Mouse (Mus musculus) Muller cell, postnatal 12 days (primary cell): ENCODE data around the gene 2210016L21Rik.

ENCODE experiments used
- DNase-seq: peaks from one replicate; pipeline ENCODE4 v3.0.0-alpha.2; 2015; ENCODE audit errors: inconsistent ontology term

The 2210016L21Rik gene

DNA sequence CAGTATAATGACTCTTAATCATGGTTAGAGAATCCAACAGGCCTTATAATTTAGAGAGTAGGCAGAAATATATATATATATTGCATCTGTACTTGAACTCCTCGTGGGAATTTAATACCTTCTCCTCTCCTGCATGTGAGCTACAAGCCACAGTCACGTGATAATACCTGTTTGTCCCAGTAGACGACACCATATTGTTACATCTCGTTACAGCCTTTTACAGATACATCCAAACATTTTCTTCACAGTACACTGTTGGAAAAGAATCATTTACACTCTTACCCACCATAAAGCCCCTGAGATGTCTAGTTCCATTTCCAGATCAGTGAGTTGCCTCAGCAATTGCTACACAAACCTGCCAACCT lies 790 bp downstream of the 2210016L21Rik start:
- DNase-seq = no peak

- no peak for DNase-seq
These were observed 3.1 kb downstream of the 2210016L21Rik start for GRCm38 (mm10) chr5:114945072-114945471.

DNA sequence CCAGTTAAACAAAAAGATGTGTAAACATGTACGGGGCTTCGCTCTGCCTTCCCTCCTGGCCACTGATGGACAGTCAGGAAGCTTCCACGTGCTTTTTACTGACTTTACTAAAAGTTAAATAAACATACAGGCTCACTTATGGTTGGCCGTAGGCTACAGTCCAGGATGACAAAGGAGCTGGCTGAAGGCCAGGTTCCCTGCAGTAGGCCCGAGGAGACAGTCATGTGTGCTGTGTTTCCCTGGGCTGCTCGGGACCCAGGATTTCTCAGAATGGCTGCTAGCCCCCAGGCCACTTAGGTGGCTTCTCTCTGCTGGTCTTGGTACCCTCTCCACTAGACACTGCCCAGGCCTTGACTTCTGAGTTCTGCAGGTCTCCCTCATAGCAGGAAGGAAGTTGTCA lies 6.9 kb downstream of the 2210016L21Rik start:
- DNase-seq = peak; percentile 32

DNA sequence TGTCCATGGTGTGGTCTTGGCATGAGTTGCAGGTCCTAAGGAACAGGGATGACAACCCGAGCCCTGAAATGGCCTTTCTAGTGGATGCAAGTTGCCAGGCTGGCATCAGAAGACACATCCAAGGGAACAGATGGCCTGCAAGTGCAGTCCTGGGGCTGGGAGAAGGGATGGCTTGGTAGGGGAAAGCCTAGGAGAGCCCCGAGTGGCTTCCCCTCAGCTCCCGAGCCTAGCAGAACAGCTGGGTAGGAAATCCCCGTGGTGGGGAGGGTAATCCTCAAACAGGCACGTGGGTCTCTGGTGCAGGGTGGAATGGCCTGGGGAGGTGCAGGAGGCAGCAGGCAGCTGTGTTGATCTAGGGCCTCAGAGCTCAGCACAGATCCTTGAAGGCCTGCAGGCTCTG lies 7.4 kb downstream of the 2210016L21Rik start:
- DNase-seq = no peak

- DNase-seq = no peak
These were observed 7.9 kb downstream of the 2210016L21Rik start for GRCm38 (mm10) chr5:114949812-114950211.

DNA sequence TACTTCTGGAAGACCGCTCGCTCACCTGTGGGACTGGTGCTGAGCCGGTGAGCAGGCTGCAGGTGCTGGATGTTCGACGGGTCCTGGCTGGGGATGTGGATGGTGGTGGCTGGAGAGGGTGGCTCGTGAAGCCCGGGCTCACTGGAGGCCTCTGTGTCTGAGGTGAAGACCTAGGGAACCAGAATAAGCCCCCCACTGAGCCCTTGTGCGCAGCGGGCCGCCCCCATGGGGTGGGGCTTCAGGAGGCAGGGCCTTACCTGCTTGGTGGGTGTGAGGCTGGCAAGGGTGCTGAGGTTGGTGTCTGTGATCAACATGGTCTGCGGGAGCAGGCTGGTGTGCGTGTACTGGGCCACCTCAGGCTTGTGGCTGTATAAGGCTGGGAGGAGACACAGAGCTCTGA lies 8.7 kb downstream of the 2210016L21Rik start:
- DNase-seq = no peak

DNA sequence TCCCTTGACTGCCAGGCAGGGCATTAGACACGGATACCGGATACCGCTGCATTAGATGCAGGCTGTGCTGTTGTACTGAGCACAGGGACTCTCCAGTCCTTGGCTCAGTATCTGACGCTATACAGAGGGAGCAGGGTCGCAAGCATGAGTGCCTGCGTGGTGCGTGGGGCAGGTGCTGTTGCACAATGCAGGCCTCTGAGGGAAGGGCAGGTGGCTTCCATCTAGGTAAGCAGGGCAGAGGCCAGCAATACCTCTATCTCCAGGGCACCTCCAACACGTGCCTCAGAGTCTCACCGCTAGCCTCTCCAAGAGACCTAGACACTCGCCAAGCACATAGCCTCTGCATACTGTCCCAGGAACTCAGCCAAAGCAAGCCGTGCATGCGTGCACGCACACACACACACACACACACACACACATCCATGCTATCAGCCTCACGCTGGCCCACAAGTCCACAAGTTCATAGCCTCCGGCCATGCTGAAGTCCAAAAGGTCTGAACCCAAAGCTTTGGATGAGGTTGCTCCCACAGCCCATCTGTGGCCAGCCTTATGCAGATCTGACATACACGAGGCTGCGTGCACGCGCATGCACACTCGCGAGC lies 9.4 kb downstream of the 2210016L21Rik start:
- no peak for DNase-seq

DNA sequence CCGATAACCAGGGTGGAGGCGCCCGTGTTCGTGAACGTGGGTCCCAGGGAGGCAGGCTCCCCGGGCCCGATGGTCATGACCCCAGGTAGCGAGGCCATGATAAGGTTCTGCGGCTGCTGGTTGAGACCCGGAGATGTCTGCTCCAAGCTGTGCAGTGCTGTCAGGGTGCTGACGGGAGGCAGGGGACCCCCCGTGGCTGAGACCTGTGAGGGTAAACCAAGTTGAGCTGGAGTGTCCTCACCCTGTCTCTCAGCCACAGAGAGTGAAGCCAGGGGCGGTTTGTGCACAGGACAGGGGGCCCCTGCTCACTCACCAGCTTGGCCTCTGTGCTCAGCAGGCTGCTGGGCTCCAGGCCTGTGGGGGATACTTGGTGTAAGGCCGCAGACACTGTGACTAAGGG lies 11.4 kb downstream of the 2210016L21Rik start:
- DNase-seq = no peak

DNA sequence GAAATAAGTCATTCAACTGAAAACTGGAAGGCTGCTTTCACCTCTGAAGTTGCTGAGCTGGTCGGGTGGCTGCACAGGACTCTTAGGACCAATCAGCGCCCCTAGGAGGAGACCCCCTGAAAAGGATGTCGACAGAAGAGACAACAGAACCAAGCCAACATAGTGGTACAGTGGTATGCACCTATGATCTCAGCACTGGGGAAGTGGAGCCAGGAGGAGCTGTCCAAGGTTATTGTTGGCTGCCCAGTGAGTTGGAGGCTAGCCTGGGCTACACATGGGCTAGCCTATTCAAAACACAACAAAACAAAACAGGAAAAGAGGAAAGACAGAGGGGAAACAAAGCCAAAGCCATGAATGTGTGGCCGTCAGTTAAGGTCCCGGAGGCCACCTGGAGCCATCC lies 16.1 kb downstream of the 2210016L21Rik start:
- no peak for DNase-seq

DNA sequence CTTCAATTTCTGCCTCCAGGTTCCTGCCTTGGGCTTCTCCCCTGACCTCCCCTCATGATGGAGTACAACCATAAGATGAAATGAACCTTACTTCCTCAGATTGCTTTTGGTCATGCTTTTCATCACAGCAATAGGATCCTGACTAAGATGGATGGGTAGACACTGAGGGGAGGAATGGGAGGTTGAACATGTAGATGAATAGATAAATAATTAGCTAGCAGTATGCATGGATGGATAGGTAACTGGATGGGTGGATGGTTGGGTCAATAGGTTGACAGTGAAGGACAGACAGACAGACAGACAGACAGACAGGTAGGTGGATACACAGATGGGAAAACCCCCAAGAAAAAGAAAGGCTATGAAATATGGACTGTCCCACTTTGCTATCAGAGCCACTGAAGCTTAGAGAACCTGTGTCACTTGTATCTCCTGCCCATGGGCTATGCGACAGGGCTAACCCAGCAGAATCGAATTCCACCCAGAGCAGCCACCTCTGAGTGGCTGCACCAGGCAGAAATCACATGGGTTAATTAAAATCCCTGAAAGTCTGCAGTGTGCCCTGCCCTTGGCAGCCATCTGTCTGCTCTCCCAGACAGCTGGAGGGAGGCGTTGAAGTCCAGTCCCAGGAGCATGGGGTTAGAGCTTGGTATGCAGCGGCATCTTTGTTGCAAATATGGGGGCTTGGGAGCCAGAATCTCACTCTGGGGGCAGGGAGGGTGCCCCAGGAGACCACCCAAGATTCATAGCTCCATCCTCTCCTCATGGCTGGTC lies 19.8 kb downstream of the 2210016L21Rik start:
- no peak for DNase-seq

DNA sequence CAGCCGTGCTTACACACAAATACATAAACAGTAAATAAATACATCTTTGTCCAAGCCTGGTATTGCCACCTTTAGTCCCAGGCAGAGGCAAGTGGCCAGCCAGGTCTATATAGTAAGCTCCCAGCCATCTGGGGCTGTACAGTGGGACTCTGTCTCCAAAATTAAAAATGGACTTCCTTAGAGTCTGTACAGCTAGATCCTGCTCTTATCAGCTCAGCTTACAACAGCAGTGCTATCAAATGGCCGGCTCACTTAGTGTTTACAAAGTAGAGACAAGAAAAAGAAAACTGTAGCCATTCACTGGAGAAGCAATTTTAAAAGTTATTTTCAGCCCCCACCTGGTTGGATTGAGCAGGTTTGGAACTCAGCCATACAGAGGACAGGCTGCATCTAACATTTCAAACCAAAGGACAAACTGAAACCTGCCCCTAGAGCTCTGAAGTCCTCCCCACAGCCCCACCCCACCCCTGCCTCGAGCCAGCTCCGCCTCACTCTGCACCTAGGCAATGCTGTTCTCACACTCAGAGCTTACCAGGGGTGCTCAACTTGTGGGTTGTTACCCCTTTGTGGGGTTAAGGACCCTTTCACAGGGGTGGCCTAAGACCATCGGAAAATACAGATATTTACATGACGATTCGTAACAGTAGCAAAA lies 22.5 kb downstream of the 2210016L21Rik start:
- no peak for DNase-seq

DNA sequence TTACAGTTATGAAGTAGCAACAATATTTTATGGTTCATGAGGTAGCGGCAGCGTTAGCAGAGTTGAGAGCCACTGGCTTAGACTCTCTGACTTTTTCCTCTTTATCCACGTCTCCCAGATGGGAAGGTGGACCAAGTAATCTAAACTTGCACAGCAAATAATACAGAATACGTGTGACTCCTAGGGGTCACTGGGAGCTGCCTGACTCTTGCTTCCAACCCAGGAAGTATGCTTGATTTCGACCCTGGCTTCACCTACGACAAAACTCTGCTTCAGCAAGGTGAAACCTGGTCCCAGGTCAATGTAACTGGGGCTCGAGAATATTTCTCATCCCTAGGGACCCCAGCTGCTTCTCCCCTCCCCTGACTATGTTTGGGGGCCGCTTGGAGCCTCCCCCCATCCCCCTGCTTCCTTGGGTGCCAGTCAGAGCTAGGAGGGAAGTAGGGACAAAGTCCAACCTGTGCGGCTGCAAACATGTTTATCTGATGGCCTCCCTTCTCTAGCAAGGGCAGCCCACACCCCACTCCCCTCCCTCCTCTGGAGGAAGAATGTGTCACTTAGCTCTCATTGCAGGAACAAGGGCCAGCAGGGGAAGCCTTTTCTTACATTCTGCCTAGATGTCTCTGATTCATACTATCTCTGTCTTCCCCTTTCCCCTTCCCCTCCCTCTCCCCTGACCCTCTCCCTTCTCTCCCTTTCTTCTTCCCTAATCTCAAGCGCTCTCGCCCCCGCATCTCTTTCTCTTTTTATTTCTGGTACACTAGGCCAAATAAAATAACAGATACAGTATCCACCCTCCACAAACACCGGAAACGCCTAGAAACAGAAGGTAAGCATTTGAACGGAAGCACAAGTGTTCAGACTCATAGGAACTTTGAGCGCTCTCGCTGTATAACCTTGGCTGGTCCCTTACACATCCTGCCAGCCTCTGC lies 23.3 kb downstream of the 2210016L21Rik start:
- no peak for DNase-seq

- peak; percentile 21 for DNase-seq
These were observed 25.7 kb downstream of the 2210016L21Rik start for GRCm38 (mm10) chr5:114967523-114968268.

GRCm38 (mm10) chr5:114968651-114969050 lies 26.7 kb downstream of the 2210016L21Rik start:
- no peak for DNase-seq

GRCm38 (mm10) chr5:114969064-114969463 lies 27.1 kb downstream of the 2210016L21Rik start:
- no peak for DNase-seq

GRCm38 (mm10) chr5:114969609-114970215 lies 27.8 kb downstream of the 2210016L21Rik start:
- DNase-seq = no peak

- no peak for DNase-seq
These were observed 28.9 kb downstream of the 2210016L21Rik start, which contains the start of gene Hnf1a for GRCm38 (mm10) chr5:114970824-114971227. TSS of gene Hnf1a (minus strand) at chr5:114971094.

DNA sequence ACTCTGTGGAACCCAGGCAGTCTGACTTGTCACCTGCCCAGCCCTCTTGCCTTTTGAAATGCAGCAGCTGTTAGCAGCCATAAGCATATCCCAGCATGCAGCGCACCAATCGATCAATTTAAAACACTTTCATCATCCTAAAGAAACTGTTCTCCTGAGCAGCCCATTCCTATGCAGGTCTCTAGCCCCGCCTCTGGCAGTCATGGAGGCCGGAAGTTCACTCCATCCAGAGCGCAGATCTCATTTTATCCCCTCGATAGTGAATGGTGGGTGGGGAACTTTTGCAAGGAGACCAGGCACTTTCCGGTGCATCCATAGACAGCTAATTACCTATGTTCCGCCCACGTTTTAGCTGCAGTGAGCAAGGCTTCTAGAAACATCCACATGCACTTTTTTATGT lies 30.2 kb downstream of the 2210016L21Rik start:
- DNase-seq = no peak

GRCm38 (mm10) chr5:114973131-114973530 lies 31.2 kb downstream of the 2210016L21Rik start:
- no peak for DNase-seq

- DNase-seq = no peak
These were observed 35.0 kb downstream of the 2210016L21Rik start for GRCm38 (mm10) chr5:114976935-114977334.

DNA sequence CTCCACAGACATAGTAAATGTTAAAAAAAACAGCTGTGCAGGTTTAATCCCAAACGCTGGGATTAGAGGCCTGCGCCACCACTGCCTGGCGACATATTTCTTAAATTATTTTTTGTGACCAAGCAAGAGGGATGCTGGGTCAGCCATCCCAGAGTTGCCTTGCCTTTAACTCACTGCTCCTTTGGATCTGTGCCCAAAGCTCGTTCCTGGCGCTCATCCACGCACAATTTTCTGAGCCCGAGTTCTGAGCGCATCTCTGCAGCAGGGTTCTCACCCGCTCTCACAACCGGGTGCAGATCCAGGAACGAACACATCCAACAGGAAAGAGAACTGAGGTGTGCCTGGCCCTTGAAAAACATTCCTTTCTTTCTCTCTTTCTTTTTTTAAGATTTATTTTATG lies 36.5 kb downstream of the 2210016L21Rik start:
- no peak for DNase-seq
